Mouse (Mus musculus): ENCODE data around the gene E130114P18Rik. TPM values are rescaled to one million over a fixed set of nuclear protein-coding genes. Genes with fewer than 3 reads are reported as not detected.

The E130114P18Rik gene
- total RNA-seq, 2 experiments from 2014 or later = not detected

DNA sequence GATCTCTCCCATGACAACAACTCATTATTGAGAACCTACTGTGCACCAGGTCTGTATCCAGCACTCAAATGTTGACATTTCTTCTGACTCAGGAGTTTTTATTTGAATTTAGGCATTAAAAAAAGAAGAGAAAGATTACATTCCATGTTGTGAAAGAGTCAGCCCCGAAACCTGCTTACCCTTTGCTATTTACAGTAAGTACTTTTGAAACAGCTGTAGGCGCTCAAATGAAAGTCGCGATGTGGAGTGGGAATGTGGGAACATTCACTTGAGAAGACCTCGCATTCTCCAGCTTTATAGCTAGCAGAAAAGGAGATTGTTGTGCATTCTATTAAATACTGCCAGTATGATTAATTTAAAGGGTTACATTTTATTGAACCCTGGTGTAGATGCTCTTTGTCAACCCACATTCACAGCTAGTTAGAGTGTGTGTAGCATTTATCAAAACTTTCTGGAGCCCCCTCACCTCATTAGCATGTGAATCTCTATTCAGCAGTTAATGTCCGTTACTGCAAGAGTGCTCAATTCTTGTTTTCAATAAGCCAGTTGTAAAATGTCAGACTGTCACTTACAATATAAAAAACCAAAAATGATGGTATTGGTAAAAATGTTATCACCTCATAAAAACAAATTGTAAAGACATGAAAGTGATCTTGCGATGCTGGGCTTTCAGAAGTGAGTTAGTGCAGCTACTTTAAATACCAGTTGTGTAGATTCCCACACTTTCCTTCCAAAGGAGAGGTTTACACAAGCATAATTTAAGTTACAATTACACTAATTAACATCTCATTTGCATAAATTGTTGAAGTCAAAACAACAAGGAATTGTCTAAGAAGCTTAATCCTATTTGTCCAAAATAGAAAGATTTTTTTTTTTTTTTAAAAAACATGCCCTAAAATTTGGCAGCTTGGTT is 28.3 kb upstream of the E130114P18Rik start:
- no peak for DNase-seq (ENCODE audit: low spot score)
- intact Hi-C loops (cut with DNase I) = no loop called here

DNA sequence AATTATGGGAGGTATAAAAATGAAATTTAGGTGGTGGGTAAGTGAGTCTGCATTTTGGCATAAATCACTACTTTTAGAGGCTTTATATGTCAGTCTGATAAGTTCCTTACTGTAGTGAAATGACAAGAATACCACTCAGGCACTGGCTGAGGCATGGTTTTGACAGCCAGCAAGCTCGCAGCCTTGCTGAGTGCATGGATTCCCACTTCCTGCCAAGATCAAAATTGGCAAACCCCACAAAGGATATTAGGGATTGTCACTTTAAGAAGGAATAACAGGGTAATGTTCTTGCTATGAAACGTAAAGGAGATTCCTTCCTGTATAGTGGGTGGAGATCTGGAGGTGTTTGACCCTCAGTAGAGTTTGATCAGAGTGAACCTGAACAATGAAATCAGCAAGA is 27.4 kb upstream of the E130114P18Rik start:
- intact Hi-C loops (cut with DNase I) = no loop called here
- DNase-seq (ENCODE audit: low spot score) = no peak

DNA sequence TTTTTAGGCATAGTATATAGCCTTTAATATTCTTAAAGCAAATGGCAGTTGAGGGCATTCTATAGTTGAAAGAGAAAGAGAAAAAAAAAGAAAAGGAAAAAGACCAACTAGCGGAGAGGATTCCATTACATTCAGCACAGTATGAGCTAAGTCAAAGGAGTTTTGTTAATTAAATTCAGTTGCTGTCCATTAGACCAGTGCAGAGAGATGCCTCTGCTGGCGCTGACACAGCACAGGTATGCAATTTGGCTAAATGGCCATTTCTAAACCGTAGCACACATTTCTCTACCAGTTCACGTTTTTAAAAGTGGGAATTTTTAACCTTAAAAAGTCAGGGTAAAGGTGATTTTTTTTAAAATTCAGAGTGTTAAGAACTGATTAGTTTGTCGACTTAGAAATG is 26.8 kb upstream of the E130114P18Rik start:
- intact Hi-C loops (cut with DNase I) = no loop called here
- DNase-seq (ENCODE audit: low spot score) = no peak

DNA sequence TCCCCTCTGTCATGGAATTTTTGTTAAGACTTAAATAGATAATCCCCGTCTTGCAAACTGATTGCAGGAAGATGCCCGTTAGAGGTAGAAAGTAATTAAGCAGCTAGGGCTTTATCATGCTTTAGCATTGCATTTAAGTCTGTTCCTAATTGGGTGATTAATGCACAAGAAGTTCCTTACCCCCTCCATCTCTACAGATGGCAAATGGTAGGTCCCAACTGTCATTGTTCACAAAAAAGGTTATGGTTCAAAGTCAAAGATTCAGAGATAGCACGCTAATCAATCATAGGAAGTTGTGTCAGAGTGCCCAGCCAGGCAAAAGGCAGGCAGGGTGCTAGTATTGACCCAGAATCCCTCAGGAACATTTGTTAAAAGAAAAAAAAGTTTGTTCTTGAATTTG is 25.9 kb upstream of the E130114P18Rik start:
- intact Hi-C loops (cut with DNase I) = no loop called here
- DNase-seq (ENCODE audit: low spot score) = no peak

DNA sequence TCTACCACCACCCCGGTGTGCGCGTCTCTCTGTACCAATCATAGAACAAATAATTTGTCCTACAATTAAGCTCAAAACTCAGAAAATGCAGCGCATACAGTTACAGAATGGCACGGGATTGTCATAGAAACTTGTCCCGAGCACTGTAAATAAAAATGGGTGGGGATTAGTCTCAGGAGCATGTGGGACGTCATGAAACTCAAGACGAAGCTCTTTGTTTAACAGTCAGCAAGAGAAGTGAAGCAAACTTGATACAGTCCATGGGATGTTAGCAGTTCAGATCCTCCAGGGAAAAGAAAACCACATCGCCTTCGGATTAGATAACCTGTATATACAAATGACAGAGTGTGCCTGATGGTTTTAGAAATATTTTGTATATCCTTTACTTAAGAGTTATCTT is 18.6 kb upstream of the E130114P18Rik start:
- intact Hi-C loops (cut with DNase I) = loop anchor here (5.0 kb wide), 1 partner anchor 66 kb away; no protein-coding TSS in a partner anchor
- DNase-seq (ENCODE audit: low spot score) = no peak

DNA sequence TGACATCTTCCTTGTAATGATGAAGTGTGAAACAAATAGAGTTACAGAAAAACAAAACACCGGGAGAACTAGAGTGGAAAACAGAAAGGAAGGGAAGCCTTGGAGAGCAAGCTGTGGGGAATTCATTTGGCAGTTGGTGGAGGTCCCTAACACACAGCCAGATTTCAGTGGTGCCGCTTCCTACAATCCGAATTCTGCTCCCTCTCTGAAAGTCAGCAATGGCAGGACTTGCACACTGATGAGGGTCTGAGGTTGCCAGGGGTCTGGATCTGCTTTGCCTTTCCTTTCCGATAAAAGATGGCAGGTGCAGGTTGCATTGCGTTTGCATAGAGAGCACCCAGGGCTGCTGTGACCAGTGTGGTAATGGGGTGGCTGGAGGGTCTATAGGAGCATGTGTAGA is 18.1 kb upstream of the E130114P18Rik start:
- no peak for DNase-seq (ENCODE audit: low spot score)
- intact Hi-C loops (cut with DNase I) = loop anchor here (5.0 kb wide), 1 partner anchor 66 kb away; no protein-coding TSS in a partner anchor

DNA sequence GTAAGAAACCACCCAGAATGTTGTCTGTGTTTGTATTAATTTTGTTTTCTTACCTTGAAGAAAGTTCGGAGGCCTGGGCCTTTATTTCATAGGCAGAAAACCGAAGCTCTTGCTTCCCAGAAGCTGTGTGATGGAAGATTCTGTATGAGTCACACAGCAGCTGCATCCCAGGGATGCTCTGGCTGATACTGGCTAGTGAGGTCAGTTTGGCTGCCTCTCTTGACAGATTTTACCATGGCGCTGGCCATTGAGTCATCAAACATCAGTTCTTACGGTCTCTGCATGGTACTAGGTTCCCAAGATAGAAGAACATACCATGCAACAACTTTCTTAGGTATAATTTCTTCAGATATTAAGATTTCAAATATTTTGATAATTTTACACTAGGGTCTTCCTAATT is 17.0 kb upstream of the E130114P18Rik start:
- DNase-seq (ENCODE audit: low spot score) = peak; percentile 46
- intact Hi-C loops (cut with DNase I) = loop anchor here (5.0 kb wide), 1 partner anchor 67 kb away; no protein-coding TSS in a partner anchor

DNA sequence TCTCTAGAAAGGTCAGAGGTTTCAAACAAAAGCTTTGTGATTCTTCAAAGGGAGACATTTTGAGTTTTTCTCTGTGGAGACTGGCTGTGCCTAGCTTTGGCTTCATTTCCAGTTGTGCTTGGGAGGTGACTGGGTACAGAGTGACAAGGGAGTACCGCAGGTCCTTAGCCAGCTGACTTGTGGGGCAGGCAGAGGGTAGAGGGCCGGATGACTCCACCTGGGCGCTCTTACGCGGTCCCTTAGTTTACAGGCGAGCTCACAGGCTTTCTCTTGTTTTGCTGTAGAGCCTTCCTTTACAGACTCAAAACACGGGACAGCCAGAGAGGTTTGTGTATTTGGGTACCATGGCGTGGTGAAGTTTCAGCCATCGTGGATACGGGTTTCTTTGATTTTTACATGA is 16.1 kb upstream of the E130114P18Rik start:
- DNase-seq (ENCODE audit: low spot score) = no peak
- intact Hi-C loops (cut with DNase I) = no loop called here

DNA sequence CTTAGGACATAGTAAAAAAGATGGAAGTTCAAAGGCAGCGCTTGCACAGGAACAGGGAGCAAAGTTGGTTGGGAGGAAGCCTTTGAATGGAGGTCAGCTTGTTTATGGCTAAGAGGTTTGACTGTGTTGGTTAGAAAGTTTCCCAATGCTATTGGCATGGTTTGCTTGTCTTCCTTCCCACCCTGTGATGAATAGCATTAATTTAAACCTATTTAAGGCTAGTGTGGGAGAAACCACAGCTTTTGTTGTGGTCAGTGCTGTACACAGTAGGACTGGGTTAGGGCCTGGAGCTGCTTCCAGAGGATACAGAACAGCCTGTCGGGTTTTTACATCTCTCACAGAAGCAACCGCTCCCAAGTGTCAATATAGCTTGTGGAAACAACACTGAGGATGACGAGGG is 10.7 kb upstream of the E130114P18Rik start:
- no peak for DNase-seq (ENCODE audit: low spot score)
- intact Hi-C loops (cut with DNase I) = no loop called here

DNA sequence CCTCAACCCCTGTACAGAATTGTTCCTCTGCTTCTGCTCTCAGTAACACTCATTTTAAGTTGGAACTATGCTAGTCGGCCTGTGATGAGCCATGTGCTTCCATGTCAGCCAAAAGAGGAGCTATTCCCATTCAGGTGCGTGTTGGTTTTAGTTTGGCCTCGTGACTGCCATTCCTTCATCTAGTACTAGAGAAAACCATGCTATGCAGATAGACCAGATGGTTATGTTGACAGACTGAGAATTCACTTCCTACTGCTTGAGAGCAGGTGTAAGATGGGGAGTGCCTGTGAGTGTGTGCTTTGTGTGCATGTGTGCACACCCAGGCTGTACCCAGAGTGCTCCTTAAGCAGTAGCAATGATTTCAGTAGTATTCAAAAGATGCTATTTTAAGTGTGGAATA is 9.6 kb upstream of the E130114P18Rik start:
- DNase-seq (ENCODE audit: low spot score) = no peak
- intact Hi-C loops (cut with DNase I) = no loop called here

DNA sequence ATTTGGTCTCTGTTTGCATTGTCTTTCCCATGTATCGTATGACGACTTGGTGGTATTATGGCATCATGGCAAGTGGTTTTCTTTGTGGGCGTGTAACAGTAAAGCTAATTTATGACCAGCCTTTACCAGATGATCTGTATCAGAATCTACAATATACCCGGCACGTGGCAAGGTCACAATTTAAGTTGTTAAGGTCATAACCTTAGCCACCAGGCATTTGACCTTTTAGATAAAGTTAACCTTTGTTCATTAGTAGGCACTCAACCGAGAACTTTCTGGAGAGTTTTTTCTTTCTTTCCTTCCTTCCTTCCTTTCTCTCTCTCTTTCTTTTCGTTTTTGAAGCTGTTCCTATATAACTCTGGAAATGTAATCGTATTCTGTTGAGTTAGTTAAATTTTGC is 8.7 kb upstream of the E130114P18Rik start:
- no peak for DNase-seq (ENCODE audit: low spot score)
- intact Hi-C loops (cut with DNase I) = no loop called here

DNA sequence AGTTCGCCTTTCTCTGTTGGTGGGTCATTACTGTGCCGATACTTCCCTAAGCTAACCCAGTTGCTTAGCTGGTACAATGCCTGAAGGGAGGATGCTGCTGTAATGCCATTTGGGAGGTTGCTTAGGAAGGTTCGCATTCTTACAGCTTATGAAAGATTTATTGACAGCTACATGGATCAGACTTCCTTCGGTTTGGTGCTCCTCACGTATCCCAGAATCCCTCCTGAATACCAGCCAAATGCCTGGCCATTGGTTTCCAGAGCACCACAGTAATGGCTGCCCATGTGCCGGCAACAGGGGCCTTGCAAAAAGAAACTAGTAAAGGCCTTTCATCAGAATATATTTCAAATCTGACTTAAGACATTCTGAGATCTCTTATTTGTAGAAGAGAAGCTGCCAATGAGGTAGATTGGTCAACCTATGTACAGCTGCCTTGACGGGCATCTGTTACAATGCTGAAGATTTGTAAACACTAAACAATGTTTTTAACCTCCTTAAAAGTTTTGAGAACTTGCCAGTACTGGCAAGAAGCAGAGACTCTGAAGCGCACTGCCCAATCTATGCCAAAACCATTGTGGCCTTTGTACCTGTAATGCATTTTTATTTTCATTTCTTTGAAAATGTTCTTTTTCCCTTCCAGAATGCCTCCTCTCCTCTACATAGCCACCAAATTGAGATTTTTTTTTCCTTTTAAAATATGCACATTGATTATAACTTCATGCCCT is 7.8 kb upstream of the E130114P18Rik start:
- intact Hi-C loops (cut with DNase I) = no loop called here
- DNase-seq (ENCODE audit: low spot score) = no peak

DNA sequence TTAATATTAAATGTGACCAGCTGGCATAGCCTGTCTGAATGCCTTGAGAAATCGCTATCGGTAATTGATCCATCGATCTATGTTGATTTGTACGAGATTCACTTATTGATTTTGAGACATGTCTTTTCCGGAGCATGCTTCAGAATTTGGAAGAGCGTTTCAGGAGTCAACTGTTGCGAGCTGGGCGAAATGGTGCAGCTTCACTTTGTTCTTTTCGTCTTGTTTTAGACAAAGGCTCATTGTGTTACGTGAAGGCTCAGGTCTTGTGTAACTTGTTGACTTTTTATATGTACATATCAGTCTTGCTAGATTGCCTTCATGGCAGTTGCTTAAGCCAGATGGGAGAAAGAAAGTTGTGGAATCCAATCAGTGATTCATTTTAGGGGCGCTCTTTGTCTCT is 6.4 kb upstream of the E130114P18Rik start:
- DNase-seq (ENCODE audit: low spot score) = no peak
- intact Hi-C loops (cut with DNase I) = no loop called here

DNA sequence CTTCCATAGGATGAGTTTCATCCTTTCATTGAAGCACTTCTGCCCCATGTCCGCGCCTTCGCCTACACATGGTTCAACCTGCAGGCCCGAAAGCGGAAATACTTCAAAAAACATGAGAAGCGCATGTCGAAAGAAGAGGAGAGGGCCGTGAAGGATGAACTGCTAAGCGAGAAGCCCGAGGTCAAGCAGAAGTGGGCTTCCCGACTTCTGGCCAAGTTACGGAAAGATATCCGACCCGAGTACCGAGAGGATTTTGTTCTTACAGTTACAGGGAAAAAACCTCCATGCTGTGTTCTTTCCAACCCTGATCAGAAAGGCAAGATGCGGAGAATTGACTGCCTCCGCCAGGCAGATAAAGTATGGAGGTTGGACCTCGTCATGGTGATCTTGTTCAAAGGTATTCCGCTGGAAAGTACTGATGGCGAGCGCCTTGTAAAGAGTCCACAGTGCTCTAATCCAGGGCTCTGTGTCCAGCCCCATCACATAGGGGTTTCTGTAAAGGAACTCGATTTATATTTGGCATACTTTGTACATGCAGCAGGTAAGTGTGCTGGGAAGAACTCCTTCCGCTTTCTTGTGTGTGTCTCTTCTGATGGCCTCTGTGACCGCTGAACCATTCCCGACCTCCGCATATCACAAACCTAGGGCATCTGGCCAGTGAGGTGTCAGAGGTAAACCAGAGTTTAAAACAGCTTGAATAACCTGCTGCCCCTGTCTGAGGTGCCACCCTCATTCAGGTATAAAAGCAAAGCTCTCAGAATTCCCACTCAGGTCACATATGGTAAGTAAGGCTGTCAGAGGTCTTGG is 5.4 kb upstream of the E130114P18Rik start:
- DNase-seq (ENCODE audit: low spot score) = no peak
- intact Hi-C loops (cut with DNase I) = no loop called here

DNA sequence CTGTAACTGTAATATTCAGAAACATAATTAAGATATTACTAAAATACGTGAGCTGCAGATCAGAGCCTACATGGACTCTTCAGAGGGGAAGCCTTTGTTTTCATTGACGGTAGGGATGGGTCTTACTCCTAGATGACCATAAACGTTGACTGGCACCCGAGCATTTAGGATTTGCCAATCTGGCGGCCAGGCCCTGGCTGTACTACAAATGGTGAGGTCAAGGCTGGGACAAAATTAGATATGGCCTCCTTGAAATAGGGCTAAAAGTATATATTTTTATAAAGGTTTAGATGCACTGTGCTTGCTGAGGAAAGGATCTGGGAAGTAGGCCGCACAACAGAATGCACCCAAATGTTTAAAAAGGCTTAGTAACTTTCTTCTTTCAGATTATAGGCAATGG is 4.6 kb upstream of the E130114P18Rik start:
- no peak for DNase-seq (ENCODE audit: low spot score)
- intact Hi-C loops (cut with DNase I) = no loop called here

DNA sequence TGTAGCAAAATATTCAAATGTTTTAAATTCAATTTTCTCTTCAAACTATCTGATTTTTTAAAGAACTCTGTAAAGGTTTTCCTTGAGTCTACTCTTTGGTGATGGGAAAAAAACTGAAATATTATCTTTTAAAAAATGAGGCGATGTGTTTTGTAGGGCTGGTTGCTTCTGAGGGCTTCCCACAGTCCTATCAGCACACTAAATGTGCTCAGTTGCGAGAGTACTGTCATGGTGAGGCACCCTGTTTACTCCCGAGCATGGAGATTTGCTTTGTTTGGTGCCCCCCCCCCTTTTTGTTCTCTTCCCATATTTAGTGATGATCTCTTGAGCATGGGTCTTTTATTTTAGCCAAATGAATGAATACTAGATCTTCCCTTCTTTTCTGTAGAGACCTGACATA is 4.2 kb upstream of the E130114P18Rik start:
- intact Hi-C loops (cut with DNase I) = no loop called here
- DNase-seq (ENCODE audit: low spot score) = no peak

DNA sequence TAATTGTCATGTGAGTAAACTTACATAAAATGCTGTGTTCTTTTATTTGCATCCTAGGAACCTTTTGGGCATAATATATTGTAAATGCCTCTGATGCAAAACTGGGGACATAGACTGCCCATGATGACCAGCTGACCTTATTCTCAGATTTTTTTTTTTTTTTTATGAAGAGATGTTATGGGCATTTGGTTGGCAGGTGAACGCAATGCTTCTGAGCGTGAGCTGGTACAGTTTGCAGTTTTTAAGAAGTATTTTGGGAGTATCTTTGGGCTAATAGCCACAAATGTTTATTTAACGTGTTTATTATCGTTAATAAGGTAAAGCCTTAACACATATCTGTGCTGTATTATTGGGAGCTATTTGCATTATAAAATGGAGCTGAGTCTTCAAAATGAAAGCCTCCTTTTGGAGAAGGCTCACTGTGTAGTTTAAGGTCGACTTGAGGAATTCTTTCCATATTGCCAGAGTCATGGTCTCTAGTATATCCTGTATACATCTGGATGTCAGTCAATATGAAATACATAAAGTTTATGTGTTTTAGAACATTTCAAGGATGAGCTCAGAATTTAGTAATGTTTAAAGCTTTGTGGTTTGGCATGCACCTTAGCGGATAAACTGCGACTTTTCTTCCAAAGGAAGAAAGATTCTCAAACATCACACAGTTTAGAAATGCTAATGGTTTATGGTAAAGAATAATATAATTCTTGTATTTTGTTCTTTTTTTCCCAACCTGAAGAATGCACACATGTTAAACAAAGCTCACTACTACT is 3.0 kb upstream of the E130114P18Rik start:
- DNase-seq (ENCODE audit: low spot score) = no peak
- intact Hi-C loops (cut with DNase I) = loop anchor here (1.0 kb wide), 1 partner anchor 125 kb away; no protein-coding TSS in a partner anchor

DNA sequence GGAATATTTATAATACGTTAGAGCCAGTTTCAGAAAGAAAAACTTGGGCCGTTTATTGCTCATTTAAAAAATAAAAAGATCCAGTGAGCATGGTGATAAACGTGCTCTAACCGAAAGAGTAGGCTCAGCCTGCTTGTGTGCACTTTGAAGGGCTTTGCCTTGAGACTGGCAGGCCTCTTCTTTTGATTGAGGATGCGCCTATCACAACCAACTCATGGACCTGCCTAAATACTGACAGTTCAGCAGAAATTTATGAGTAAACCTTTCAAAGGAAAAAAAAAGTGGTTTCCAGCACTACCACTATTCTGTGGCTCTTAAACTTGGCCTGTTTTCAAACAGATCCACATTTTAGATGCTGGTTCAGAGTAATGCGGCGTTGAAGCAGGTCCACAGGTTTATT is 2.1 kb upstream of the E130114P18Rik start:
- intact Hi-C loops (cut with DNase I) = loop anchor here (1.0 kb wide), 1 partner anchor 126 kb away; no protein-coding TSS in a partner anchor
- DNase-seq (ENCODE audit: low spot score) = no peak

All from heart, postnatal 25 days (tissue).